Mouse (Mus musculus): ENCODE data around the gene Sema4c. TPM values are rescaled to one million over a fixed set of nuclear protein-coding genes. Genes with fewer than 3 reads are reported as not detected.

Sema4c gene
- polyA plus RNA-seq (2015; fragmentation: Illumina TruSeq; extraction: RNeasy Lipid Tissue Mini Kit (QIAGEN cat#74804); ENCODE audit: insufficient read depth, low read depth, low replicate concordance), result 3.9 TPM

GRCm38 (mm10) chr1:36558031-36558993 lies at the start of gene Sema4c:
Sema4c (minus strand) TSS chr1:36558349.

GRCm38 (mm10) chr1:36546888-36547471 lies 11.2 kb downstream of the Sema4c start, which contains the start of gene Ankrd39:
Ankrd39 (minus strand) TSS chr1:36547445.

GRCm38 (mm10) chr1:36539186-36539585 lies 19.0 kb downstream of the Sema4c start, which contains the start of gene Gm42417:
Gm42417 (minus strand) TSS chr1:36539429.

GRCm38 (mm10) chr1:36536783-36537182 lies 21.4 kb downstream of the Sema4c start, which contains the start of gene Ankrd23:
Ankrd23 (minus strand) TSS chr1:36536883.

GRCm38 (mm10) chr1:36511289-36512021 lies 46.7 kb downstream of the Sema4c start, which contains the start of gene Cnnm3:
Cnnm3 (plus strand) TSS chr1:36511867.

Other genes with a start within 250 kb of the Sema4c start
- gene Kansl3, start 189.2 kb downstream of the Sema4c start, polyA plus RNA-seq (2015; fragmentation: Illumina TruSeq; extraction: RNeasy Lipid Tissue Mini Kit (QIAGEN cat#74804); ENCODE audit: insufficient read depth, low read depth, low replicate concordance), result 9.1 TPM
- gene Fer1l5, start 186.1 kb downstream of the Sema4c start, polyA plus RNA-seq (2015; fragmentation: Illumina TruSeq; extraction: RNeasy Lipid Tissue Mini Kit (QIAGEN cat#74804); ENCODE audit: insufficient read depth, low read depth, low replicate concordance), result not detected
- 6.6 TPM for gene Lman2l, start 113.1 kb downstream of the Sema4c start, polyA plus RNA-seq (2015; fragmentation: Illumina TruSeq; extraction: RNeasy Lipid Tissue Mini Kit (QIAGEN cat#74804); ENCODE audit: insufficient read depth, low read depth, low replicate concordance)
- 0.68 TPM for gene Cnnm4, start 86.7 kb downstream of the Sema4c start, polyA plus RNA-seq (2015; fragmentation: Illumina TruSeq; extraction: RNeasy Lipid Tissue Mini Kit (QIAGEN cat#74804); ENCODE audit: insufficient read depth, low read depth, low replicate concordance)
- 4.8 TPM for gene Cnnm3, start 46.5 kb downstream of the Sema4c start, polyA plus RNA-seq (2015; fragmentation: Illumina TruSeq; extraction: RNeasy Lipid Tissue Mini Kit (QIAGEN cat#74804); ENCODE audit: insufficient read depth, low read depth, low replicate concordance)
- gene Ankrd23, start 21.5 kb downstream of the Sema4c start, polyA plus RNA-seq (2015; fragmentation: Illumina TruSeq; extraction: RNeasy Lipid Tissue Mini Kit (QIAGEN cat#74804); ENCODE audit: insufficient read depth, low read depth, low replicate concordance), result 7.4 TPM
- not detected for gene Gm42417, start 18.9 kb downstream of the Sema4c start, polyA plus RNA-seq (2015; fragmentation: Illumina TruSeq; extraction: RNeasy Lipid Tissue Mini Kit (QIAGEN cat#74804); ENCODE audit: insufficient read depth, low read depth, low replicate concordance)
- 3.1 TPM for gene Ankrd39, start 10.9 kb downstream of the Sema4c start, polyA plus RNA-seq (2015; fragmentation: Illumina TruSeq; extraction: RNeasy Lipid Tissue Mini Kit (QIAGEN cat#74804); ENCODE audit: insufficient read depth, low read depth, low replicate concordance)
- not detected for gene Fam178b, start 124.8 kb upstream of the Sema4c start, polyA plus RNA-seq (2015; fragmentation: Illumina TruSeq; extraction: RNeasy Lipid Tissue Mini Kit (QIAGEN cat#74804); ENCODE audit: insufficient read depth, low read depth, low replicate concordance)
- gene Cox5b, start 133.1 kb upstream of the Sema4c start, polyA plus RNA-seq (2015; fragmentation: Illumina TruSeq; extraction: RNeasy Lipid Tissue Mini Kit (QIAGEN cat#74804); ENCODE audit: insufficient read depth, low read depth, low replicate concordance), result 96.9 TPM
- not detected for gene 4933424G06Rik, start 151.8 kb upstream of the Sema4c start, polyA plus RNA-seq (2015; fragmentation: Illumina TruSeq; extraction: RNeasy Lipid Tissue Mini Kit (QIAGEN cat#74804); ENCODE audit: insufficient read depth, low read depth, low replicate concordance)
- 15.8 TPM for gene Actr1b, start 156.1 kb upstream of the Sema4c start, polyA plus RNA-seq (2015; fragmentation: Illumina TruSeq; extraction: RNeasy Lipid Tissue Mini Kit (QIAGEN cat#74804); ENCODE audit: insufficient read depth, low read depth, low replicate concordance)
- gene Zap70, start 203.4 kb upstream of the Sema4c start, polyA plus RNA-seq (2015; fragmentation: Illumina TruSeq; extraction: RNeasy Lipid Tissue Mini Kit (QIAGEN cat#74804); ENCODE audit: insufficient read depth, low read depth, low replicate concordance), result not detected

All from pancreas, adult 10 weeks (tissue).